Mouse (Mus musculus) thymus, postnatal 10 days (tissue): ENCODE data around the gene Rnf11.
"Not testable (repeated sequence)": the region's sequence is repeated elsewhere in the genome, so short reads cannot be mapped to it uniquely, and the experiment has no call there.

Experiments
- DNase-seq, 2 experiments: peaks; one replicate each; pipeline ENCODE4 v3.0.0; 2021; ENCODE audit warnings: low spot score in 2 of 2

The Rnf11 gene

DNA sequence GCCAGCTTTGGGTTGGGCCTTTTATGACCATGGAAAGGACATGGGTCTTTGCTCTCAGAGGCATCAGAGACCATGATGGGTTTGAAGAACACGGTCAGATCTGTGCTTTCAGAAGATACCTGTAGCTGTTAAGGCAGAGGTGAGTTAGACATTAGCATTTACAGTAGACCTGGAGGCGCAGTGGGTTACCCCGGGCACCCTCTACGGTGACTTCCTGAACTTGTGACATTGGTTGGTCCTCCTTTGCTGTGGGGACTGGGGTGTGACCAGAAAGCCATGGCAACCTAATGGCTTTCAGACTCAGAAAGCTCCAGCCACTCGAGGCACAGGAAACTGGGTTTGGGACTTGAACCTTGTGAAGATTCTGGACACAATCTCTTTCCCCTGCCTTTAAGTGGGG lies 72.3 kb downstream of the Rnf11 start:
- DNase-seq, result no peak

- DNase-seq, result no peak
These were observed 73.1 kb downstream of the Rnf11 start for GRCm38 (mm10) chr4:109411377-109411967.

GRCm38 (mm10) chr4:109410681-109411376 lies 73.7 kb downstream of the Rnf11 start:
- DNase-seq, result no peak

- no peak for DNase-seq
These were observed 76.6 kb downstream of the Rnf11 start for GRCm38 (mm10) chr4:109407701-109408485.

GRCm38 (mm10) chr4:109407176-109407520 lies 77.4 kb downstream of the Rnf11 start:
- DNase-seq, result no peak

DNA sequence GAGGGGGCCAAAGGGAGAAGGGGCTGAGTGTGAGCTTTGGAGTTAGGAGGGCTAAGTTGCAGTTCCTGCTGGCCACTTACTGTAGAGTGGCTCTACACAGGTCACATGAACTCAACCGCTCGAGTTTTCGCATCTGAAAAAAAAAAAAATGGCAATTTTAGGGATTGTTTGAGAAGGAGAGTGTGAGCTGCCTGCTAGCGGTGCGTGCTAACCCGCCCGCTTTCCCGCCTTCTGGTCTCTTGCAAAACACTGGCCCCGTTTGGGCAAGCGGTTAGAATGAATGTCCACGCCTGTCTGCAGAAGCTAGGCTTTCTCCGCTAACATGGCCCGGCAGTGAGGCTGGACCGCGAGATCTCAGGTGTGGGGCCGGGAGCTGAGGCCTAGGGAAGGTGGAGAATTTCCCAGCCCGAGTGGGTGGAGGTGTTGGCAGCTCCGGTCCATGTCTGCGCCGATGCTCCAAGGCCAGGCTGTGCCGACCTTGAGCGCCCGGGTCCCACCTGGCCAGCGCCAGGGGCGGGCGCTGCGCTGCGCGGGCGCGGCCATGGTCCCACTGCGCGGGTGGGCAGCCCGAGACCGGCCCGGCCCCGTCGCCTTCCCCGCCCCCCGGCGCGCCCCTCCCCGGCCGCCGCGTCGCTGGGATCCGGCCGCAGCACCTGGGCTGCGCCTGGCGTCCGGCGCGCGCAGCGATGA lies 77.9 kb downstream of the Rnf11 start, which contains the start of gene Ttc39a:
Gene Ttc39a (plus strand): TSS at position 138 of the 690 bp plus-strand sequence.
- DNase-seq, result no peak

- no peak for DNase-seq
These were observed 78.5 kb downstream of the Rnf11 start for GRCm38 (mm10) chr4:109406054-109406485.

DNA sequence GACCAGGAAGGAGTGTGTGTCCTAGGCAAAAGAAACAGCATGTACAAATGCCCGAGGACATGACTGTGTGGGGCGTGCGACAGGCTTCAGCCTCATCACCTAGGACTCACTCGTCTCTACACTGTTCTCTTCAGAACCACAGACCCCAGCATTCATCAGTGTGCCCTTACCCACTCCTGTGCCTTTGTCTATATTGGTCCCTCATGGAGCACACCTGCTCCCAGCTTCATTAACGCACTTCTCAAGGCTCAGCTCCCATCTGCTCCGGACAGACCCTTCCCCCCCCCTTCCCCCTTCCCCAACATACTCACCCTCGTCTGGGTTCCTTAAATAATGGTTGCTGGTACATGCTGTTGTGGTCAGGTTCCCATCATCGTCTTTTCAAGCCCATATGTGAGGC lies 79.1 kb downstream of the Rnf11 start:
- no peak for DNase-seq

DNA sequence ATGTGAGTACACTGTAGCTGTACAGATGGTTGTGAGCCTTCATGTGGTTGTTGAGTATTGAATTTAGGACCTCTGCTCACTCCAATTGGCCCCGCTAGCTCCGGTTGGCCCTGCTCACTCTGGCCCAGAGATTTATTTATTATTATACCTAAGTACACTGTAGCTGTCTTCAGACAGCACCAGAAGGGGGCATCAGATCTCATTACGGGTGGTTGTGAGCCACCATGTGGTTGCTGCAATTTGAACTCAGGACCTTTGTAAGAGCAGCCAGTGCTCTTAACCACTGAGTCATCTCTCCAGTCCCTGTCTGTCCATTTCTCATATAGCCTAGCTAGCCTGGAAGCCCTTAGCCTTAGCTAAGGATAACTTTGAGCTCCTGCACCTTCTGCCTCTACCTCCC lies 79.6 kb downstream of the Rnf11 start:
- DNase-seq, result not testable (repeated sequence)

DNA sequence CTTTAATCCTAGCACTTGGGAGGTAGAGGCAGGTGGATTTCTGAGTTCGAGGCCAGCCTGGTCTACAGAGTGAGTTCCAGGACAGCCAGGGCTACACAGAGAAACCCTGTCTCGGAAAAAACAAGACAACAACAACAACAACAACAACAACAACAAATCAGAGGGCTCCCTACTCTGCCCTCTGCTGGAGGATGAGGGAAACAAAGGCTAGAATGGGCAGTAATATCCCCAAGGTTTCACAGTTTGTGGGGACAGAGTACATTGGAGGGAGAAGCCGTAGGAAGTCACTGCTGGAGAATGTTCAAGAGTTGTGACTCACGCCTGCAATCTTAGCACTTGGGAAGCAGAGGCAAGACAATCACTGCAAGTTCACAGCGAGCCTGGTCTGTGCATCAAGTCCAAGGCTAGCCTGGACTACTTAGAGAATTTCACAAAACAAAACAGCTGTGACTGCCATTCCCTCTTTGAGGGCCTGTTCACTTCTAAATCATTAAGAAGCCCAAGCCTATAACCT lies 83.3 kb downstream of the Rnf11 start:
- no peak for DNase-seq
